Comparison of ENCODE assay signal across 8 mouse cellular contexts in genomic region chr19:53314530-53315208, GRCm38 (mm10). TPM values are rescaled to one million over a fixed set of nuclear protein-coding genes. Genes with fewer than 3 reads are reported as not detected.
DNase-seq lines count a peak whose midpoint lies in the region; ATAC-seq lines count a peak whose summit lies in the region.

No protein-coding gene starts in this region.

- H3K36me3 ChIP-seq in heart, embryonic 15.5 days: no peaks in the 10 kb centered on the region
- H3K36me3 ChIP-seq in hindbrain, embryonic 12.5 days: no peaks in the 10 kb centered on the region
- no peaks in the 10 kb centered on the region for H3K36me3 ChIP-seq in midbrain, embryonic 13.5 days

- peak overlapping the region; percentile 97 for H3K4me3 ChIP-seq in heart, embryonic 15.5 days
- peak overlapping the region; percentile 62 for H3K4me3 ChIP-seq in brown adipose tissue, adult 24 weeks (ENCODE audit: insufficient read depth, low read depth, low read length)
- H3K4me3 ChIP-seq in hindbrain, embryonic 12.5 days: peak overlapping the region; percentile 95
- H3K4me3 ChIP-seq in midbrain, embryonic 13.5 days (replicated peaks): peak overlapping the region; percentile 98

- H3K27ac ChIP-seq in heart, embryonic 15.5 days: peak overlapping the region; percentile 75
- peak overlapping the region; percentile 88 for H3K27ac ChIP-seq in brown adipose tissue, adult 24 weeks (replicated peaks; ENCODE audit: low read depth, low read length)
- peak overlapping the region; percentile 80; the same call in 1 of the 2 replicates for H3K27ac ChIP-seq in hindbrain, embryonic 12.5 days
- peak overlapping the region; percentile 89; the same call in 1 of the 2 replicates for H3K27ac ChIP-seq in midbrain, embryonic 13.5 days

- no peak for DNase-seq in heart, postnatal 25 days (ENCODE audit: low spot score)
- no peak for DNase-seq in ovary, postnatal 36 days (ENCODE audit: low spot score)
- no peak for DNase-seq in gastrocnemius, postnatal 14 days
- DNase-seq in natural killer cell, adult 2 months (ENCODE audit: low spot score in 2 of 2): no peak

- no peaks in the 10 kb centered on the region for H3K9me3 ChIP-seq in heart, embryonic 15.5 days (replicated peaks)
- no peaks in the 10 kb centered on the region for H3K9me3 ChIP-seq in hindbrain, embryonic 12.5 days (replicated peaks)
- no peaks in the 10 kb centered on the region for H3K9me3 ChIP-seq in midbrain, embryonic 13.5 days

- WGBS in heart, embryonic 15.5 days: 35% methylated on average over 16 of the region's 16 CpGs
- WGBS in hindbrain, embryonic 12.5 days: 61% methylated on average over 16 of the region's 16 CpGs
- 56% methylated on average over 16 of the region's 16 CpGs for WGBS in midbrain, embryonic 13.5 days

- intact Hi-C loops in heart, postnatal 25 days (cut with DNase I): loop anchor here (2.0 to 5.0 kb wide), 4 partner anchors 14 to 277 kb away; partner anchors contain the start of gene Add3
- intact Hi-C loops in gastrocnemius, postnatal 14 days (cut with DNase I; ENCODE audit: low total_unique reads): no loop called here

- peak overlapping the region; percentile 94 for H3K4me2 ChIP-seq in heart, embryonic 15.5 days
- peak overlapping the region; percentile 89 for H3K4me2 ChIP-seq in hindbrain, embryonic 12.5 days (replicated peaks)
- H3K4me2 ChIP-seq in midbrain, embryonic 13.5 days (replicated peaks): peak overlapping the region; percentile 88

- no peak for ATAC-seq in heart, embryonic 15.5 days (replicated peaks; ENCODE audit: insufficient number of reproducible peaks, insufficient read depth, low FRiP score, low read depth)
- no peak for ATAC-seq in hindbrain, embryonic 12.5 days (ENCODE audit: low FRiP score)
- ATAC-seq in midbrain, embryonic 13.5 days: no peak

- no peaks in the 10 kb centered on the region for H3K27me3 ChIP-seq in heart, embryonic 15.5 days
- no peaks in the 10 kb centered on the region for H3K27me3 ChIP-seq in hindbrain, embryonic 12.5 days
- no peaks in the 10 kb centered on the region for H3K27me3 ChIP-seq in midbrain, embryonic 13.5 days

- peaks cover 35% of the 10 kb centered on the region for H3K4me1 ChIP-seq in heart, embryonic 15.5 days (replicated peaks)
- H3K4me1 ChIP-seq in brown adipose tissue, adult 24 weeks (ENCODE audit: control insufficient read depth, insufficient read depth, insufficient read length, low read length): peaks cover 7% of the 10 kb centered on the region; the same call in 1 of the 2 replicates
- H3K4me1 ChIP-seq in hindbrain, embryonic 12.5 days: peaks cover 34% of the 10 kb centered on the region
- H3K4me1 ChIP-seq in midbrain, embryonic 13.5 days (replicated peaks): peaks cover 38% of the 10 kb centered on the region

- H3K9ac ChIP-seq in heart, embryonic 15.5 days: peak overlapping the region; percentile 38
- no peak overlapping the region for H3K9ac ChIP-seq in hindbrain, embryonic 12.5 days
- H3K9ac ChIP-seq in midbrain, embryonic 13.5 days (replicated peaks): peak overlapping the region; percentile 50

RNA-seq across cellular contexts. Expression of gene Mxi1, which starts 4.4 kb away (rescaled TPM):
- polyA plus RNA-seq in heart, embryonic 15.5 days (2015; fragmentation: Nextera tagmentation; extraction: Ambion mirVana): 38.6 and 39.1 TPM in 2 replicates
- 10 to 100 TPM; 41.8 to 44.4 TPM for total RNA-seq in heart, postnatal 25 days (2021)
- polyA plus RNA-seq in brown adipose tissue, adult 24 weeks (2012; ENCODE audit: insufficient read depth, insufficient read length, missing spikeins): 20.9 and 37.2 TPM in 2 replicates
- 76.2 and 78.4 TPM in 2 replicates for polyA plus RNA-seq in hindbrain, embryonic 12.5 days (2016; fragmentation: Nextera tagmentation; extraction: Ambion mirVana)
- polyA plus RNA-seq in midbrain, embryonic 13.5 days (2015; fragmentation: Nextera tagmentation; extraction: Ambion mirVana): 32.4 and 50.7 TPM in 2 replicates
- total RNA-seq in gastrocnemius, postnatal 14 days (2021): 10 to 100 TPM; 30.5 to 31.5 TPM

RNA-seq across cellular contexts. Expression of gene Gm10197, which starts 56.9 kb away (rescaled TPM):
- polyA plus RNA-seq in heart, embryonic 15.5 days (2015; fragmentation: Nextera tagmentation; extraction: Ambion mirVana): 2.5 TPM in 1 of 2 replicates, not detected in the other
- not detected for total RNA-seq in heart, postnatal 25 days (2021)
- not detected in 2 replicates for polyA plus RNA-seq in brown adipose tissue, adult 24 weeks (2012; ENCODE audit: insufficient read depth, insufficient read length, missing spikeins)
- not detected in 2 replicates for polyA plus RNA-seq in hindbrain, embryonic 12.5 days (2016; fragmentation: Nextera tagmentation; extraction: Ambion mirVana)
- not detected in 2 replicates for polyA plus RNA-seq in midbrain, embryonic 13.5 days (2015; fragmentation: Nextera tagmentation; extraction: Ambion mirVana)
- not detected for total RNA-seq in gastrocnemius, postnatal 14 days (2021)
